In the genomic region with DNA sequence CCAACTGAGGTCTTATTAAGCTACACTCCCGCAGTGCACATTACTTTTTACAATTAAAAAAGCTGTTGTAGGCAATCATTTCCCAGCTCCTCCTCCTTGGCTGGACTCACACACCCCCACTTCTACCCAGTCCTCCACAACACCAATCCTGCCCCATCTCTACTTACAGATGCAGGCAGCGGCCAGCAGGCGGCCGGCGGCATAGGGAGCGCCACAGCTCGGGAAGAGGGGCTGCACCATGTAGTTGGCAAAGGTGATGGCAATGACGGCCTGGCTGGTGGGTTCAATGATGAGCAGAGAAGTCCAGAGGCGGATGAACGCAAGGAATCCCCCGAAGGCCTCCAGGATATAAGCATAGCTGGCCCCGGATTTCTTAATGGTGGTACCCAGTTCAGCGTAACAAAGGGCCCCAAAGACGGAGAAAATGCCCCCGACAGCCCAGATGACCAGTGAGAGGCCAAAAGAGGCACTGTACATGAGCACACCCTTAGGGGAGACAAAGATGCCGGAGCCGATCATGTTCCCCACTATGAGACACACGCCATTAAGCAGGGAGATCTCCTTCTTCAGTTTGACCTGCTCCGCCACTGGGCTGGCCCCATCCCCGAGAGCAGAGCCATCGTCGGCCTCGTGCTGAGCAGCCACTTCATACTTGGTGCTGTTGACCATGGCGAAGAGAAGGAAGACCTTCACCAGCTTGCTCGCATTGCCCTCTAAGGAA, we compare ENCODE assay signal across 1 mouse cellular context.
TF ChIP-seq lines count a peak whose summit lies in the region.

No protein-coding gene starts in this region.

TF ChIP-seq in CH12.LX, 34 proteins besides CTCF, POLR2A, EP300 and RAD21:
- TF ChIP-seq E2F4 (IDR thresholded peaks at IDR 0.05; ENCODE audit: insufficient replicate concordance, low read depth, low read length) (no peak), MXI1 (IDR thresholded peaks at IDR 0.05; ENCODE audit: low read depth, low read length) (peak; percentile 58), IRF4 (IDR thresholded peaks at IDR 0.05; ENCODE audit: low read depth, low read length) (peak; percentile 15; the same call in 1 of the 2 replicates), BHLHE40 (IDR thresholded peaks at IDR 0.05; ENCODE audit: low read depth, low read length) (no peak), ZMIZ1 (IDR thresholded peaks at IDR 0.05; ENCODE audit: low read depth, low read length) (0 out of 2 replicates have a peak, but pooled peaks have one; percentile 21), PAX5 (IDR thresholded peaks at IDR 0.05; ENCODE audit: low read length) (no peak), SIN3A (IDR thresholded peaks at IDR 0.05; ENCODE audit: low read length) (no peak; the same call in 1 of the 2 replicates), MAZ (IDR thresholded peaks at IDR 0.05; ENCODE audit: low read depth, low read length) (0 out of 2 replicates have a peak, but pooled peaks have one; percentile 37), GABPA (IDR thresholded peaks at IDR 0.05; ENCODE audit: insufficient replicate concordance, low read depth, low read length) (no peak), POLR2AphosphoS2 (IDR thresholded peaks at IDR 0.05; ENCODE audit: low read depth, low read length) (no peak), NRF1 (IDR thresholded peaks at IDR 0.05; ENCODE audit: low read depth, low read length) (no peak), MYC (IDR thresholded peaks at IDR 0.05; ENCODE audit: low read depth, low read length) (no peak), ELF1 (IDR thresholded peaks at IDR 0.05; ENCODE audit: low read depth, low read length) (no peak; the same call in 1 of the 2 replicates), MAX (IDR thresholded peaks at IDR 0.05; ENCODE audit: low read length) (no peak; the same call in 1 of the 2 replicates), TCF12 (IDR thresholded peaks at IDR 0.05; ENCODE audit: low read depth, low read length) (no peak; the same call in 1 of the 2 replicates), NELFE (IDR thresholded peaks at IDR 0.05; ENCODE audit: low read depth, low read length) (0 out of 2 replicates have a peak, but pooled peaks have one; percentile 41), SMC3 (IDR thresholded peaks at IDR 0.05; ENCODE audit: low read depth, low read length) (peak; percentile 74), CHD1 (IDR thresholded peaks at IDR 0.05; ENCODE audit: low read depth, low read length) (peak; percentile 51), HCFC1 (IDR thresholded peaks at IDR 0.05; ENCODE audit: low read depth, low read length) (no peak), ZNF384 (IDR thresholded peaks at IDR 0.05; ENCODE audit: low read depth, low read length) (no peak)
